Mouse (Mus musculus) liver, postnatal 0 days (tissue): Measurements from ENCODE around the gene Atxn1l. TPM values are rescaled to one million over a fixed set of nuclear protein-coding genes. Genes with fewer than 3 reads are reported as not detected.

Experiments
- ATAC-seq: fragments of 200-750 bp; cut with Nextera tagmentation; 2 replicates; pipeline ENCODE4 v1.8.0; 2017; ENCODE audit warnings: mild to moderate bottlenecking, moderate library complexity
- DNase-seq: peaks from one replicate; pipeline ENCODE4 v3.0.0-alpha.2; 2016
- H3K27ac ChIP-seq: fragments of 300-500 bp; sonication (generic); 2 replicates; pipeline ENCODE4 v1.5.1; 2014; ENCODE audit warnings: antibody characterized with exemption, moderate library complexity, mild to moderate bottlenecking, low read depth
- H3K27me3 ChIP-seq: fragments of 300-500 bp; sonication (generic); 2 replicates; pipeline ENCODE4 v1.6.1; 2014; ENCODE audit warnings: low read length, control low read depth, mixed read lengths; ENCODE audit not compliant: insufficient read depth
- H3K36me3 ChIP-seq: fragments of 300-500 bp; sonication (generic); replicated peaks from 2 replicates; pipeline ENCODE4 v1.6.1; 2014; ENCODE audit warnings: mild to moderate bottlenecking, control low read depth, low read length, moderate library complexity, mixed read lengths; ENCODE audit not compliant: insufficient read depth
- H3K4me1 ChIP-seq: fragments of 300-500 bp; sonication (generic); 2 replicates; pipeline ENCODE4 v1.6.1; 2014; ENCODE audit warnings: antibody characterized with exemption, mild to moderate bottlenecking, control low read depth; ENCODE audit not compliant: insufficient read depth
- H3K4me2 ChIP-seq: fragments of 300-500 bp; sonication (generic); 2 replicates; pipeline ENCODE4 v1.6.1; 2014; ENCODE audit warnings: low read depth, mild to moderate bottlenecking, low read length, moderate library complexity, mixed read lengths
- H3K4me3 ChIP-seq: fragments of 300-500 bp; sonication (generic); 2 replicates; pipeline ENCODE4 v1.5.1; 2014; ENCODE audit warnings: low read depth, low read length
- H3K9ac ChIP-seq: fragments of 300-500 bp; sonication (generic); replicated peaks from 2 replicates; pipeline ENCODE4 v1.6.1; 2014; ENCODE audit warnings: mild to moderate bottlenecking, moderate library complexity
- H3K9me3 ChIP-seq: fragments of 300-500 bp; sonication (generic); 2 replicates; pipeline ENCODE4 v1.6.1; 2016; ENCODE audit warnings: mild to moderate bottlenecking, control low read depth, low read length, mixed read lengths
- CTCF ChIP-seq: sonication (generic); IDR thresholded peaks from 2 replicates; pipeline ENCODE4 v1.5.1; 2016; ENCODE audit warnings: antibody characterized with exemption, low read depth
- EP300 ChIP-seq: IDR thresholded peaks from 2 replicates; pipeline ENCODE4 v1.6.1; 2016; ENCODE audit warnings: antibody characterized with exemption, low read depth, mild to moderate bottlenecking
- WGBS: fragments of 180-500 bp; shearing (Covaris S2); extraction: QIAGEN DNeasy Blood & Tissue Kit; methylation state at CpG from one replicate; pipeline ENCODE4 v1.1.7; 2014; ENCODE audit not compliant: insufficient replicate concordance; 5-methylcytosine and 5-hydroxymethylcytosine counted together
- polyA plus RNA-seq: library from polyadenylated mRNA; unstranded; fragments of >200 nt; fragmentation: Nextera tagmentation; extraction: Ambion mirVana; gene quantifications from 2 replicates; pipeline ENCODE4 v1.2.1, GENCODE M21; 2015

Atxn1l gene
- polyA plus RNA-seq, 1 experiment from 2014 or later = 1.8 TPM

DNA sequence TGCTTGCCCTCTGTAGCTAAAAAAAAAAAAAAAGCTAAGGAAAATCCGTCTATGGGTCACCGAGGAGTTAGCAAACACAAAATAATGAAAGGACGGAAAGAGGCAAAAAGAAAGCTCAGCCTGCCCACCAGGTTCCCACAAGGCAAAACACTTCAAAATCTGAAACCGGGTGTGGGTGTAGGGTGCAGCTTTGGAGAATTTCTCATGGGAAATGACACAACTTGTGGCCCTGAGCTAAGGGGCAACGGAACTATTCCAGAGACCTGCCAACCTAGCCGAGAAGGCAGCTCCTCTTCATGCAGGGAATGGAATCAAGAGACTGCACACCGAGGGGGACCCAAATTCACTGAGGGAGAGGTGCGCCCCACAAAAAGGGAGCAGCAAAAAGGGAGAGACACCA is 720 bp downstream of the Atxn1l start:
- H3K27ac ChIP-seq = peak overlapping the region; percentile 73
- TF ChIP-seq CTCF = no peak
- no peak for TF ChIP-seq EP300

DNA sequence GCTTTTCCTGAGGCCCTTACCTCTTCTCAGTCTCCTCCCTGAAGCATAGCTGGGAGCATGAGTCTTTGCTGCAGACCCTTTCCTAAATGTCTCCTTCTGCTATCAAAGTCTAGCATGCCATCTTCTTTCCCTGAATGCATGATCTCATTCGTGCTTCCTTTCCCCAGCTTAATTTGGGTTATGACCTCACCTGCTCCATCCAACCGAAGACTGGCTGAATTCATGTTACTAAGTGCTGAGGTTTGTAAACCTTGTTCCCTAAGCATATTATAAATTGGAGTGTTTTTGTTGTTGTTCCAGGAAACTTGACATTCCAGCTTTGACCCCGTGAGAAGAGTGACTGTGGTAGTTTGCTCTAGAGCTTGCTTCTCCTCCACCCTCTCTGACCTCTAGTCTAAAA is 3.5 kb downstream of the Atxn1l start:
- DNase-seq = no peak
- Histone ChIP-seq H3K27me3 (no peaks in the 10 kb centered on the region), H3K27ac (no peak overlapping the region), H3K9me3 (no peaks in the 10 kb centered on the region), H3K4me1 (peaks cover 10% of the 10 kb centered on the region), H3K9ac (no peak overlapping the region), H3K36me3 (peaks cover 17% of the 10 kb centered on the region), H3K4me3 (no peak overlapping the region), H3K4me2 (no peak overlapping the region)
- TF ChIP-seq CTCF = no peak
- no peak for TF ChIP-seq EP300
- 91% methylated on average over 3 of the region's 3 CpGs for WGBS
- no peak for ATAC-seq

More for the DNA sequence above, 720 bp downstream of the Atxn1l start:
- Histone ChIP-seq H3K9me3 (no peaks in the 10 kb centered on the region), H3K9ac (peak overlapping the region; percentile 96), H3K36me3 (peaks cover 17% of the 10 kb centered on the region), H3K4me2 (peak overlapping the region; percentile 89), H3K27me3 (no peaks in the 10 kb centered on the region), H3K4me3 (peak overlapping the region; percentile 99), H3K4me1 (peaks cover 10% of the 10 kb centered on the region)
- WGBS = 2% methylated on average over 8 of the region's 8 CpGs
- no peak for ATAC-seq
- no peak for DNase-seq

GRCm38 (mm10) chr8:109731012-109731411 is 6.5 kb downstream of the Atxn1l start:
- Histone ChIP-seq H3K36me3 (peaks cover 22% of the 10 kb centered on the region), H3K4me1 (peaks cover 3% of the 10 kb centered on the region), H3K9ac (no peak overlapping the region), H3K27ac (no peak overlapping the region), H3K9me3 (no peaks in the 10 kb centered on the region), H3K4me2 (no peak overlapping the region), H3K4me3 (no peak overlapping the region), H3K27me3 (no peaks in the 10 kb centered on the region)
- DNase-seq = no peak
- ATAC-seq = no peak
- TF ChIP-seq CTCF = no peak
- no peak for TF ChIP-seq EP300
- WGBS = 70% methylated on average over 3 of the region's 3 CpGs

GRCm38 (mm10) chr8:109725106-109725505 is 12.4 kb downstream of the Atxn1l start:
- Histone ChIP-seq H3K4me2 (no peak overlapping the region), H3K9me3 (no peaks in the 10 kb centered on the region), H3K36me3 (peaks cover 59% of the 10 kb centered on the region), H3K27ac (no peak overlapping the region), H3K4me1 (no peaks in the 10 kb centered on the region), H3K4me3 (no peak overlapping the region), H3K27me3 (no peaks in the 10 kb centered on the region), H3K9ac (no peak overlapping the region)
- DNase-seq = no peak
- ATAC-seq = no peak
- TF ChIP-seq EP300 (no peak), CTCF (no peak)
- WGBS = 86% methylated on average over 3 of the region's 3 CpGs

- no peak for ATAC-seq
- TF ChIP-seq CTCF (no peak), EP300 (no peak)
- Histone ChIP-seq H3K9me3 (no peaks in the 10 kb centered on the region), H3K4me3 (no peak overlapping the region), H3K36me3 (peaks cover 54% of the 10 kb centered on the region), H3K27ac (no peak overlapping the region), H3K4me1 (no peaks in the 10 kb centered on the region), H3K4me2 (no peak overlapping the region), H3K27me3 (no peaks in the 10 kb centered on the region), H3K9ac (no peak overlapping the region)
- DNase-seq = no peak
- 77% methylated on average over 5 of the region's 5 CpGs for WGBS
Observed at GRCm38 (mm10) chr8:109714961-109715360, 22.6 kb downstream of the Atxn1l start.

DNA sequence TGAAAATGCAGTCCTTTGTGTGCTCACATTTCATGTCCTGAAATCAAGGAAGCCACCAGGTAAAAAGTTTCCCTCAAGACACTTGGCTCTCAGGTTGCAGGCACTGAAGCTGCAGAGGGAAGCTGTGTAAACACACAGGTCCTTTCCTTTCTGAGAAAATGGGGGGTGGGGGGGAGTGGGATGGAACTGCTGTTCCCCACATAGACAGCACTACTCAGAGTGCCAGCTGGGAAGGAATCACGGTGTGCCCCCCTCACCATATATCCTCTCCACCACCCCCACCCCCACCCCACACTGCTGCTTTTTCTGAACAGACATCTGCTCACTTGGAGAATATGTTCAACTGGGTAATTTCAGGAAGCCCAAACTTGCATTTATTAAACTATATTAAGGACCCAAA is 25.0 kb downstream of the Atxn1l start:
- TF ChIP-seq CTCF (no peak), EP300 (no peak)
- no peaks in the 10 kb centered on the region for H3K9me3 ChIP-seq
- no peak overlapping the region for H3K4me2 ChIP-seq
- peaks cover 57% of the 10 kb centered on the region for H3K36me3 ChIP-seq
- H3K9ac ChIP-seq = no peak overlapping the region
- DNase-seq (no peak), ATAC-seq (no peak)
- H3K27me3 ChIP-seq = no peaks in the 10 kb centered on the region
- H3K27ac ChIP-seq = no peak overlapping the region
- H3K4me3 ChIP-seq = no peak overlapping the region
- no peaks in the 10 kb centered on the region for H3K4me1 ChIP-seq
- WGBS = 95% methylated on average over 1 of the region's 1 CpGs

GRCm38 (mm10) chr8:109707921-109708320 is 29.6 kb downstream of the Atxn1l start:
- Histone ChIP-seq H3K4me2 (no peak overlapping the region), H3K9me3 (no peaks in the 10 kb centered on the region), H3K4me1 (peaks cover 21% of the 10 kb centered on the region), H3K27ac (no peak overlapping the region), H3K9ac (no peak overlapping the region), H3K4me3 (no peak overlapping the region), H3K27me3 (no peaks in the 10 kb centered on the region), H3K36me3 (peaks cover 35% of the 10 kb centered on the region)
- TF ChIP-seq CTCF (no peak), EP300 (no peak)
- ATAC-seq = no peak
- WGBS = 74% methylated on average over 4 of the region's 4 CpGs
- DNase-seq = no peak
